Mouse (Mus musculus) adrenal gland, postnatal 14 days (tissue): ENCODE measurements around the gene Ifitm7. TPM values are rescaled to one million over a fixed set of nuclear protein-coding genes. Genes with fewer than 3 reads are reported as not detected.
"Not testable (repeated sequence)": the region's sequence is repeated elsewhere in the genome, so short reads cannot be mapped to it uniquely, and the experiment has no call there.

Experiments
- DNase-seq: peaks from one replicate; pipeline ENCODE4 v3.0.0; 2021; ENCODE audit warnings: mixed read lengths
- total RNA-seq: library from RNA; stranded (reverse); gene quantifications from 2 replicates; pipeline ENCODE4 v1.2.3, GENCODE M21; 2021

Gene Ifitm7
- total RNA-seq, 1 experiment from 2014 or later: 0.44 TPM

- DNase-seq: not testable (repeated sequence)
Observed at GRCm38 (mm10) chr16:13977026-13977425, 9.7 kb downstream of the Ifitm7 start.

DNA sequence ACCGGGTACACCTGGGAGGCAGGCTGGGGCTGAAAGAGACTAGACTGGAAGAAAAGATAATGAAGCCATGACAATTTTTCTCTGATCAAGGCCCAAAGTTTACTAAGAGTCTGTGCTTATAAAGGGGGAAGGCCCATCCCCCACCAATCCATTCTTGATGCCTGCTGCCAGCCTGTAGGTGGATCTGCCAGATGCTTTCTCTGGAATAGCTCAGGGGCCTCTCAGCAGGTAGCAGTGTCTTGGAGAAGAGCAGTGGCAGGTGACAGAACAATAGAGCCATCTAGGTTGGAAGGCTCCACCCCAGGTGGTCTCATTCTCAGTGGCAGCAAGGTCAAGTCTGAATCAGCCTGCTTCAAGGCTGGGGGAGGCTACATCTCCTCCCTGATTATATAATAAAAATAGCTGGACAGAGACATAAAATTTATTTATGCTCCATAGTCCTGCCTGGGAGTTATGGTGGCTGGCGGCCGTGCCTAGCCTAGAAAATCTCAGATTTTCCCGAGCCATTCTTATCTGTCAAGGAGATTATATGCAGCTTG is 10.3 kb downstream of the Ifitm7 start:
- not testable (repeated sequence) for DNase-seq

GRCm38 (mm10) chr16:13972051-13972450 is 14.6 kb downstream of the Ifitm7 start:
- no peak for DNase-seq

- no peak for DNase-seq
Observed at GRCm38 (mm10) chr16:13969096-13969495, 17.6 kb downstream of the Ifitm7 start.

DNA sequence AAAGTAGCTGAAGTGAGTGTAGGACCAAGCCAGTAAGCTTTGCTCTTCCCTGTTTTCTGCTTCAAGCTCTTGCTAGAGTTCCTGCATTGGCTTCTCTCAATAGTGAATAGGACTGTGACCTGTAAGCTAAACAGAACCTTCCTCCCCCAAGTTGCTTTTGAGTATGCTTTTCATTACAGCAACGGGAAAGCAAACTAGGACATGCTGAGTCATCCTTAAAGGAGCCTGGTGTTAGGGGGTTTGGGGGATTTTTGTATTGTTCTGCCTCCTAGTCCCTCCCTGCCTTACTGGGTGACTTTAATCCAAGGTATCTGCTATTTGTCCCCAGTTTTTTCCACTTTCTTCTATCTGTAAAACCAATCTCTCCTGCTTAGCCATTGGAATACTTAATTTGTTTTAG is 24.6 kb downstream of the Ifitm7 start:
- DNase-seq: no peak

DNA sequence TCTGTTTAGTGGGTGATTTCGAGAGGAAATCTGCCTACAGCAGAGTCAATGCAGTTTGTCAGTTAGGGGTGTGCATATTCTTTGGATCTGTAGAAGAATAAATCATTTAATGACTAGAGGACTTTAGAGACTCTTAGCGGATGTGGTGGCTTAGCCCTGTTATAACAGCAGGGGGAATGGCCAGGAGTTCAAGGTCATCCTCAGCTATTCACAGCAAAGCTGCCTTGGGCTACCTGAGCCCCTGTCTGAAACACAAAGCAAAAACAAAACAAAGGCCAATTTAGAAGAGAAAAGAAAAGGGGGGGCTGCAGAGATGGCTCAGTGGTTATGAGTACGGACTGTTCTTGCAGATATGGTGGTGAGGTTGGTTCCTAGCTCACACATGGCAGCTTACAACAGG is 35.4 kb downstream of the Ifitm7 start:
- no peak for DNase-seq

DNA sequence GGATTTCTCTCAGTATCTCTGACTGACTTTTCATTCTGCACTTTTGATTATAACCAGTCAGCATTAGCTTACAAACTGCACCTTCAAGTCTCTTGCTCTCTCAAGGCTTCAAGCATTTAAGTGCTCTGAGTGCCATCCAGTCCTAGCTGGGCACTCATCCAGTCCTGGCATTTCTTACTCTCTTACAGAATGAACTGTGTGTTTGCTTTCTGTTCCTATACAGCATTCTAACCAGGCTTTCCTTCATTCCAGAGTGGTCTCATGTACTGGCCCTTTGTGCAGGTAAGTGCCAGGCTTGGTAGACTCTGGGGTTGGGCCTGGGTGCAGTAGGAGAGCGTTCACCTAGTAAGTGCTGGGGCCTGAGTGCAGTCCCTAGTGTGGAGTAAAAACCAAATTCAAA is 40.4 kb downstream of the Ifitm7 start:
- DNase-seq: no peak

- DNase-seq: no peak
Observed at GRCm38 (mm10) chr16:13945153-13945552, 41.5 kb downstream of the Ifitm7 start.

- DNase-seq: no peak
Observed at GRCm38 (mm10) chr16:13944752-13945151, 41.9 kb downstream of the Ifitm7 start.

GRCm38 (mm10) chr16:13944178-13944577 is 42.5 kb downstream of the Ifitm7 start:
- DNase-seq: no peak

- DNase-seq: no peak
Observed at GRCm38 (mm10) chr16:13940847-13941395, 45.8 kb downstream of the Ifitm7 start.

GRCm38 (mm10) chr16:13940139-13940846 is 46.4 kb downstream of the Ifitm7 start:
- DNase-seq: peak; percentile 78

Other genes starting within 250 kb of the Ifitm7 start
- 40.4 and 43.9 TPM in 2 replicates for gene Rrn3, start 206.2 kb downstream of the Ifitm7 start, total RNA-seq
- gene Ntan1, start 168.0 kb downstream of the Ifitm7 start, total RNA-seq: 65.9 and 72.1 TPM in 2 replicates
- gene Pdxdc1, start 83.8 kb downstream of the Ifitm7 start, total RNA-seq: 75.3 and 82.3 TPM in 2 replicates
- gene Mpv17l, start 83.7 kb downstream of the Ifitm7 start, total RNA-seq: 5.2 and 6.2 TPM in 2 replicates
- gene 2900011O08Rik, start 284 bp downstream of the Ifitm7 start, total RNA-seq: 1.4 TPM in 2 replicates
- 41.0 and 43.6 TPM in 2 replicates for gene Nde1, start 176.4 kb upstream of the Ifitm7 start, total RNA-seq
- 84.5 and 100 TPM in 2 replicates for gene Marf1, start 176.5 kb upstream of the Ifitm7 start, total RNA-seq